Mouse (Mus musculus) common myeloid progenitor, adult 5-6 weeks (primary cell): ENCODE measurements around the gene Aldh1l1. TPM values are rescaled to one million over a fixed set of nuclear protein-coding genes. Genes with fewer than 3 reads are reported as not detected.

ENCODE experiments used
- ATAC-seq: replicated peaks from 2 replicates; pipeline ENCODE4 v1.8.0; 2016; ENCODE audit warnings: low read depth, mild to moderate bottlenecking, moderate TSS enrichment, inconsistent platforms; ENCODE audit not compliant: poor library complexity, severe bottlenecking
- total RNA-seq: library from RNA; stranded (forward); fragments of 200-1000, 187-1606 nt; gene quantifications from 2 replicates; pipeline ENCODE4 v1.2.3, GENCODE M21; 2017

Aldh1l1 gene
- total RNA-seq, 1 experiment from 2014 or later = 3.7 TPM

DNA sequence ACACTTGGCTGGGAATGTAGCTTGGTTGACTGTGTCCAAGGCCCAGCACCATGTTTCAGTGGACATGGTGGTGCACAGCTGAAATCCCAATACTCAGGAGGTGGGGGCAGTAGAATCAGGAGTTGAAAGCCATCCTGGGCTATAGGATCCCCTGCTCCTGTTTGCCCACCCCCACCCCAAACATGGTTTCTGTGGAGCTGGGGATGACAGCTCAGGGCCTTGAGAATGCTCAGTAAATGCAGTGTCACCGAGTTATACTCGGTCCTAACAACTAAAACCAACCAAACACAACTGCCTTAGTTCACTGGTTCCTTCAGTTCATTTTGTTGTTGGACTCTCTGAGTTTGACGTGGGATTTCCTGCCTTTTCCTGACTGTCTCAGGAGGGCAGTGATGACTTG, 156.8 kb downstream of the Aldh1l1 start:
- ATAC-seq = no peak

GRCm38 (mm10) chr6:90644965-90645364, 158.7 kb downstream of the Aldh1l1 start:
- no peak for ATAC-seq

DNA sequence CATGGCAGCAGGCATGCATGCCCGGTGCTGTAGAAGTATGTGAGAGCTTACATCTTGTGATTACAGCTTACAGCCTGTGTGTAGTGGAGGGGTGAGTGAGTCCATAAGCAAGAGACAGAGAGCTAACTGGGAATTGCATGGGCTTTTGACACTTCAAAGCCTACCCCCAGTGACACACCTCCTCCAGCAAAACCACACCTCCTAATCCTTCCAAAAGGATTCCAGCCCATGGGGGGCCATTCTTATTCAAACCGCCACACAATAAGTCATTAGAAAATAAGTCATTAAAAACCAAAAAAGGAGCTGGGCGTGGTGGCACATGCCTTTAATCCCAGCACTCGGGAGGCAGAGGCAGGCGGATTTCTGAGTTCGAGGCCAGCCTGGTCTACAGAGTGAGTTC, 162.2 kb downstream of the Aldh1l1 start:
- ATAC-seq = no peak

GRCm38 (mm10) chr6:90649279-90649678, 163.1 kb downstream of the Aldh1l1 start:
- ATAC-seq = no peak

Other genes with a start within 250 kb of the Aldh1l1 start
- gene Vmn1r54, start 240.1 kb upstream of the Aldh1l1 start, total RNA-seq = not detected in 2 replicates
- gene BC048671, start 185.2 kb upstream of the Aldh1l1 start, total RNA-seq = not detected in 2 replicates
- gene Chst13, start 161.2 kb upstream of the Aldh1l1 start, total RNA-seq = 0.29 TPM in 1 of 2 replicates, not detected in the other
- gene Uroc1, start 153.1 kb upstream of the Aldh1l1 start, total RNA-seq = not detected in 2 replicates
- gene Zxdc, start 116.9 kb upstream of the Aldh1l1 start, total RNA-seq = 11.6 and 15.8 TPM in 2 replicates
- gene Cfap100, start 57.6 kb upstream of the Aldh1l1 start, total RNA-seq = not detected in 2 replicates
- gene Klf15, start 23.9 kb upstream of the Aldh1l1 start, total RNA-seq = not detected in 2 replicates
- 4.1 and 6.6 TPM in 2 replicates for gene Slc41a3, start 118.3 kb downstream of the Aldh1l1 start, total RNA-seq